Mouse (Mus musculus): ENCODE measurements around the gene Lce1j. TPM values are rescaled to one million over a fixed set of nuclear protein-coding genes. Genes with fewer than 3 reads are reported as not detected.

Gene Lce1j
- total and polyA plus RNA-seq, 3 experiments: not detected

GRCm38 (mm10) chr3:92815581-92815980, 25.3 kb upstream of the Lce1j start:
- Histone ChIP-seq H3K9ac (ENCODE audit: insufficient read depth, low read depth) (no peak overlapping the region), H3K4me1 (ENCODE audit: control insufficient read depth in 1 of 2, insufficient read depth in 2 of 2) (no peaks in the 10 kb centered on the region), H3K4me2 (ENCODE audit: insufficient read depth, low read depth, poor library complexity, severe bottlenecking) (no peak overlapping the region), H3K36me3 (replicated peaks in 1 of 2; ENCODE audit: control insufficient read depth in 1 of 2, insufficient read depth in 1 of 2, low read length in 1 of 2) (no peaks in the 10 kb centered on the region), H3K9me3 (replicated peaks; ENCODE audit: low read length) (no peaks in the 10 kb centered on the region), H3K4me3 (replicated peaks in 1 of 3; ENCODE audit: low read depth in 2 of 3, low read length in 2 of 3, poor library complexity in 1 of 3) (no peak overlapping the region), H3K27ac (ENCODE audit: insufficient read depth, low read depth) (no peak overlapping the region), H3K27me3 (replicated peaks) (no peaks in the 10 kb centered on the region), H3K79me2 (replicated peaks; ENCODE audit: control insufficient read depth, extremely low read depth, insufficient read depth, poor library complexity, severe bottlenecking) (no peaks in the 10 kb centered on the region)
- no peak for DNase-seq (ENCODE audit: extremely low read depth)
- TF ChIP-seq PAX5 (IDR thresholded peaks at IDR 0.05; ENCODE audit: low read length) (no peak), USF1 (IDR thresholded peaks at IDR 0.05; ENCODE audit: low read depth, low read length) (no peak), POLR2AphosphoS2 (IDR thresholded peaks at IDR 0.05; ENCODE audit: low read depth, low read length) (no peak), SMC3 (IDR thresholded peaks at IDR 0.05; ENCODE audit: low read depth, low read length) (no peak), NRF1 (IDR thresholded peaks at IDR 0.05; ENCODE audit: low read depth, low read length) (no peak), TCF12 (IDR thresholded peaks at IDR 0.05; ENCODE audit: low read depth, low read length) (no peak), CHD2 (IDR thresholded peaks at IDR 0.05; ENCODE audit: low read length) (no peak)
- dilution Hi-C loops (cut with MboI; ENCODE audit: extremely low pct_ligation_motif_present, extremely low pct_unique_long_range_greater_than_20kb, low sequenced_read_pairs) (no loop called here), in situ Hi-C loops (cut with MboI; ENCODE audit: low pct_ligation_motif_present, low pct_unique_long_range_greater_than_20kb, low sequenced_read_pairs) (no loop called here)

GRCm38 (mm10) chr3:92807791-92808190, 17.5 kb upstream of the Lce1j start, which contains the start of gene Lce1k:
TSS of gene Lce1k (minus strand) at chr3:92807891.
- DNase-seq (ENCODE audit: extremely low read depth): no peak
- H3K9me3 ChIP-seq (replicated peaks; ENCODE audit: low read length): no peaks in the 10 kb centered on the region
- H3K4me3 ChIP-seq (replicated peaks in 1 of 3; ENCODE audit: low read depth in 2 of 3, low read length in 2 of 3, poor library complexity in 1 of 3): no peak within 1 kb of the TSS
- no peaks in the 10 kb centered on the region for H3K36me3 ChIP-seq (replicated peaks in 1 of 2; ENCODE audit: control insufficient read depth in 1 of 2, insufficient read depth in 1 of 2, low read length in 1 of 2)
- H3K27me3 ChIP-seq (replicated peaks): no peaks in the 10 kb centered on the region
- H3K4me1 ChIP-seq (ENCODE audit: control insufficient read depth in 1 of 2, insufficient read depth in 2 of 2): no peaks in the 10 kb centered on the region
- H3K9ac ChIP-seq (ENCODE audit: insufficient read depth, low read depth): no peak within 1 kb of the TSS
- no peak within 1 kb of the TSS for H3K4me2 ChIP-seq (ENCODE audit: insufficient read depth, low read depth, poor library complexity, severe bottlenecking)
- dilution Hi-C loops (cut with MboI; ENCODE audit: extremely low pct_ligation_motif_present, extremely low pct_unique_long_range_greater_than_20kb, low sequenced_read_pairs): no loop called here
- H3K79me2 ChIP-seq (replicated peaks; ENCODE audit: control insufficient read depth, extremely low read depth, insufficient read depth, poor library complexity, severe bottlenecking): no peaks in the 10 kb centered on the region
- TF ChIP-seq EP300 (IDR thresholded peaks at IDR 0.05; ENCODE audit: low read length): no peak
- no peak for TF ChIP-seq ZC3H11A (IDR thresholded peaks at IDR 0.05; ENCODE audit: low read depth, low read length)
- TF ChIP-seq CTCF (conservative IDR thresholded peaks at IDR 0.05 in 1 of 2, IDR thresholded peaks at IDR 0.05 in 1 of 2; ENCODE audit: low read depth in 2 of 2, low read length in 2 of 2): no peak
- no peak for TF ChIP-seq POLR2A (IDR thresholded peaks at IDR 0.05; ENCODE audit: low read depth, low read length)
- TF ChIP-seq PAX5 (IDR thresholded peaks at IDR 0.05; ENCODE audit: low read length): no peak
- TF ChIP-seq JUND (conservative IDR thresholded peaks at IDR 0.05; ENCODE audit: low read depth, low read length): no peak
- TF ChIP-seq ETS1 (conservative IDR thresholded peaks at IDR 0.05; ENCODE audit: low read depth, low read length): no peak
- in situ Hi-C loops (cut with MboI; ENCODE audit: low pct_ligation_motif_present, low pct_unique_long_range_greater_than_20kb, low sequenced_read_pairs): no loop called here
- no peak within 1 kb of the TSS for H3K27ac ChIP-seq (ENCODE audit: insufficient read depth, low read depth)

GRCm38 (mm10) chr3:92778799-92779198, 11.5 kb downstream of the Lce1j start, which contains the start of gene Lce1i:
TSS of gene Lce1i (minus strand) at chr3:92778899.
- no peaks in the 10 kb centered on the region for H3K27me3 ChIP-seq (replicated peaks)
- dilution Hi-C loops (cut with MboI; ENCODE audit: extremely low pct_ligation_motif_present, extremely low pct_unique_long_range_greater_than_20kb, low sequenced_read_pairs): no loop called here
- no peak within 1 kb of the TSS for H3K4me2 ChIP-seq (ENCODE audit: insufficient read depth, low read depth, poor library complexity, severe bottlenecking)
- H3K27ac ChIP-seq (ENCODE audit: insufficient read depth, low read depth): no peak within 1 kb of the TSS
- no peaks in the 10 kb centered on the region for H3K4me1 ChIP-seq (ENCODE audit: control insufficient read depth in 1 of 2, insufficient read depth in 2 of 2)
- no peak within 1 kb of the TSS for H3K9ac ChIP-seq (ENCODE audit: insufficient read depth, low read depth)
- H3K9me3 ChIP-seq (replicated peaks; ENCODE audit: low read length): no peaks in the 10 kb centered on the region
- no peak for DNase-seq (ENCODE audit: extremely low read depth)
- H3K4me3 ChIP-seq (replicated peaks in 1 of 3; ENCODE audit: low read depth in 2 of 3, low read length in 2 of 3, poor library complexity in 1 of 3): no peak within 1 kb of the TSS
- in situ Hi-C loops (cut with MboI; ENCODE audit: low pct_ligation_motif_present, low pct_unique_long_range_greater_than_20kb, low sequenced_read_pairs): no loop called here
- no peaks in the 10 kb centered on the region for H3K79me2 ChIP-seq (replicated peaks; ENCODE audit: control insufficient read depth, extremely low read depth, insufficient read depth, poor library complexity, severe bottlenecking)
- H3K36me3 ChIP-seq (replicated peaks in 1 of 2; ENCODE audit: control insufficient read depth in 1 of 2, insufficient read depth in 1 of 2, low read length in 1 of 2): no peaks in the 10 kb centered on the region
- TF ChIP-seq ZMIZ1 (IDR thresholded peaks at IDR 0.05; ENCODE audit: low read depth, low read length): no peak
- no peak for TF ChIP-seq ZNF384 (IDR thresholded peaks at IDR 0.05; ENCODE audit: low read depth, low read length)
- TF ChIP-seq SIN3A (IDR thresholded peaks at IDR 0.05; ENCODE audit: low read length): no peak
- no peak for TF ChIP-seq IRF4 (IDR thresholded peaks at IDR 0.05; ENCODE audit: low read depth, low read length)
- no peak for TF ChIP-seq CHD1 (IDR thresholded peaks at IDR 0.05; ENCODE audit: low read depth, low read length)
- TF ChIP-seq BHLHE40 (IDR thresholded peaks at IDR 0.05; ENCODE audit: low read depth, low read length): no peak
- TF ChIP-seq ZKSCAN1 (IDR thresholded peaks at IDR 0.05; ENCODE audit: borderline replicate concordance, low read depth, low read length): no peak
- no peak for TF ChIP-seq USF2 (conservative IDR thresholded peaks at IDR 0.05; ENCODE audit: low read depth, low read length)
- no peak for TF ChIP-seq MYC (IDR thresholded peaks at IDR 0.05; ENCODE audit: low read depth, low read length)
- TF ChIP-seq ELF1 (IDR thresholded peaks at IDR 0.05; ENCODE audit: low read depth, low read length): no peak
- TF ChIP-seq NRF1 (IDR thresholded peaks at IDR 0.05; ENCODE audit: low read depth, low read length): no peak
- TF ChIP-seq MEF2A (IDR thresholded peaks at IDR 0.05; ENCODE audit: borderline replicate concordance, low read depth, low read length): no peak
- TF ChIP-seq RCOR1 (conservative IDR thresholded peaks at IDR 0.05; ENCODE audit: low read depth, low read length): no peak
- no peak for TF ChIP-seq NELFE (IDR thresholded peaks at IDR 0.05; ENCODE audit: low read depth, low read length)
- TF ChIP-seq KAT2A (IDR thresholded peaks at IDR 0.05; ENCODE audit: insufficient replicate concordance, low read length): no peak
- no peak for TF ChIP-seq MAFK (IDR thresholded peaks at IDR 0.05; ENCODE audit: insufficient replicate concordance, low read length)
- TF ChIP-seq POLR2A (IDR thresholded peaks at IDR 0.05; ENCODE audit: low read depth, low read length): no peak
